Mouse (Mus musculus) hindbrain, embryonic 16.5 days (tissue): ENCODE results near the gene Ccpg1. TPM values are rescaled to one million over a fixed set of nuclear protein-coding genes. Genes with fewer than 3 reads are reported as not detected.

Experiments
- ATAC-seq: fragments of 200-750 bp; cut with Nextera tagmentation; 2 replicates; pipeline ENCODE4 v1.8.0; 2017; ENCODE audit warnings: moderate TSS enrichment, moderate library complexity
- H3K27ac ChIP-seq: fragments of 300-500 bp; sonication (generic); 2 replicates; pipeline ENCODE4 v1.5.1; 2014; ENCODE audit warnings: low read depth, mild to moderate bottlenecking, control low read depth, low read length, moderate library complexity
- H3K27me3 ChIP-seq: fragments of 300-500 bp; sonication (generic); replicated peaks from 2 replicates; pipeline ENCODE4 v1.6.1; 2014; ENCODE audit warnings: low read length; ENCODE audit not compliant: control insufficient read depth, insufficient read depth
- H3K36me3 ChIP-seq: fragments of 300-500 bp; sonication (generic); 2 replicates; pipeline ENCODE4 v1.6.1; 2014; ENCODE audit warnings: mild to moderate bottlenecking, low read length, moderate library complexity, mixed read lengths; ENCODE audit not compliant: control insufficient read depth, insufficient read depth
- H3K4me1 ChIP-seq: fragments of 300-500 bp; sonication (generic); 2 replicates; pipeline ENCODE4 v1.6.1; 2014; ENCODE audit warnings: low read depth, low read length; ENCODE audit not compliant: control insufficient read depth, insufficient read depth
- H3K4me2 ChIP-seq: fragments of 300-500 bp; sonication (generic); 2 replicates; pipeline ENCODE4 v1.6.1; 2014; ENCODE audit warnings: mild to moderate bottlenecking, low read length, control low read depth, moderate library complexity
- H3K4me3 ChIP-seq: fragments of 300-500 bp; sonication (generic); 2 replicates; pipeline ENCODE4 v1.5.1; 2014; ENCODE audit warnings: mild to moderate bottlenecking, low read length, control low read depth, moderate library complexity
- H3K9ac ChIP-seq: fragments of 300-500 bp; sonication (generic); 2 replicates; pipeline ENCODE4 v1.6.1; 2014; ENCODE audit warnings: low read depth, mild to moderate bottlenecking, control low read depth, low read length, moderate library complexity
- H3K9me3 ChIP-seq: fragments of 300-500 bp; sonication (generic); 2 replicates; pipeline ENCODE4 v1.6.1; 2014; ENCODE audit warnings: mild to moderate bottlenecking, low read length, moderate library complexity; ENCODE audit not compliant: control insufficient read depth
- WGBS: fragments of 180-500 bp; shearing (Covaris S2); extraction: QIAGEN DNeasy Blood & Tissue Kit; methylation state at CpG from one replicate; pipeline ENCODE4 v1.1.7; 2014; 5-methylcytosine and 5-hydroxymethylcytosine counted together
- polyA plus RNA-seq: library from polyadenylated mRNA; unstranded; fragments of >200 nt; fragmentation: Nextera tagmentation; extraction: Ambion mirVana; gene quantifications from 2 replicates; pipeline ENCODE4 v1.2.1, GENCODE M21; 2015

Gene Ccpg1
- polyA plus RNA-seq, 1 experiment from 2014 or later, result 49.6 TPM

DNA sequence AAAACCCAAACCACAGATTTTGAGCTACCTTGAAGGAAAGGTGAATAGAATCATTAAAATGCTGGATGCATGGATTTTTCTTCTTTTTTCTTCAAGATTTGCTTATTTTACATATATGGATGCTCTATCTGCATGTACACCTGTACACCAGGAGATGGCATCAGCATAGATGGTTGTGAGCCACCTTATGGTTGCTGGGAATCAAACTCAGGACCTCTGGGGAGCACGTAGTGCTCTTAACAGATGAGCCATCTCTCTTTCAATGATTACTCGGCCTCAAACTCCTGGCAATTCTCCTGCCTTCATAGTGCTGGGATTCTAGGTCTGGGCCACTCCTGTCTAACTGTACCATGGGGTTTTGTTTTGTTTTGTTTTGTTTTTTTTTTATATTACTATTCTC is 2.2 kb upstream of the Ccpg1 start:
- ATAC-seq, result no peak
- Histone ChIP-seq H3K4me3 (no peak overlapping the region), H3K27ac (no peak overlapping the region), H3K27me3 (no peaks in the 10 kb centered on the region), H3K36me3 (no peaks in the 10 kb centered on the region), H3K4me2 (no peak overlapping the region), H3K9ac (no peak overlapping the region), H3K9me3 (no peaks in the 10 kb centered on the region), H3K4me1 (peaks cover 17% of the 10 kb centered on the region)
- 69% methylated on average over 2 of the region's 2 CpGs for WGBS

DNA sequence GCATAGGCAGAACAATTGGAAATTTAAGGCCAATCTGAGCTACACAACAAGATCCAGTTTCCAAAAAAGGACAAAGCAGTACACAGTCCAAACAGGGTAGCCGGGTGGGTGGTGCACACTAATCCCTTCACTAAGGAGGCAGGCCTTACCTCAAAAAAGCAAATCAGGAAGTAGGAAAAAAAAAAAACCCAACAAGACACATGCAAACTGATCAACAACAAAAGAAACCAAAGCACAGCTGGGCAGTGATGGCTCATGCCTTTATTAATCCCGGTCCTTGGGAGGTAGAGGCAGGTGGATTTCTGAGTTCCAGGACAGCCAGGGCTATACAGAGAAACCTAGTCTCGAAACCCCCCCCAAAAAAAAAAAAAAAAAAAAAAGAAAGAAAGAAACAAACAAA is 2.5 kb downstream of the Ccpg1 start:
- Histone ChIP-seq H3K4me2 (no peak overlapping the region), H3K4me1 (peaks cover 17% of the 10 kb centered on the region), H3K9me3 (no peaks in the 10 kb centered on the region), H3K4me3 (no peak overlapping the region), H3K9ac (no peak overlapping the region), H3K27ac (no peak overlapping the region), H3K27me3 (no peaks in the 10 kb centered on the region), H3K36me3 (no peaks in the 10 kb centered on the region)
- ATAC-seq, result no peak
- 73% methylated on average over 3 of the region's 3 CpGs for WGBS

DNA sequence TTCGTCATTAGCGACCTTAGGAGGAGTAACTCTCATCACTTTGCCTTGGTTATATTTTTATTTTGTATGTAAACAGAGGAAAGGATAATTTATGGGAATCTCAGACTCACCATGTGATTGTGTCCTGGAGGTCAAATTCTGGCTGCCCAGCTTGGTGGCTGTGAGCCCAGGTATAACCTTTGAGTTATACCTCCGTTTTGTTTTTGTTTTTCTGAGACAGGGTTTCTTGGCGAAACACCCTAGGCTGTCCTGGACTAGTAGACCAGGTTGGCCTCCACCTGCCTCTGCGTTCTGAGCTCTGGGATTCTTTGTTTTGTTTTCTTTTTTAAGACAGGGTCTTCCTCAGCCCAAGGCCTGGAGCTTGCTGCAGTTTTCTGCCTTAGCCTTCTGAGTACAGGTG is 3.5 kb downstream of the Ccpg1 start:
- no peak overlapping the region for H3K9ac ChIP-seq
- ATAC-seq, result no peak
- no peak overlapping the region for H3K27ac ChIP-seq
- H3K36me3 ChIP-seq, result no peaks in the 10 kb centered on the region
- no peak overlapping the region for H3K4me3 ChIP-seq
- H3K4me2 ChIP-seq, result no peak overlapping the region
- no peaks in the 10 kb centered on the region for H3K27me3 ChIP-seq
- no peaks in the 10 kb centered on the region for H3K9me3 ChIP-seq
- peaks cover 17% of the 10 kb centered on the region for H3K4me1 ChIP-seq
- 85% methylated on average over 5 of the region's 5 CpGs for WGBS

DNA sequence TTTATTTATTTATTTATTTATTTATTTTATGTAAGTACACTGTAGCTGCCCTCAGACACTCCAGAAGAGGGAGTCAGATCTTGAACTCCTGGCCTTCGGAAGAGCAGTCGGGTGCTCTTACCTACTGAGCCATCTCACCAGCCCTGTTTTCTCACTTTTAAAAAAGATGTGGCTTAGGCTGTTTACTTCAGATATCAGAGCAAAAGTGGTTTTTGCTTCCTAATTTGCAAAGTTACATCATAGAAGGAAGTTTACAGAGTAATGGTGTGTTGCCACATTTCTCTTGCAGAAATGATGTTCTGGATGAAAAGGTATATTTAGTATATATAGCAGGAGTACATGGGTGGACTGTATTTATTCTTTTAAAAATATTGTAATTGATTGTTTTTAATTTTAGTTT is 6.2 kb downstream of the Ccpg1 start:
- Histone ChIP-seq H3K4me1 (peaks cover 5% of the 10 kb centered on the region), H3K4me2 (no peak overlapping the region), H3K27me3 (no peaks in the 10 kb centered on the region), H3K4me3 (no peak overlapping the region), H3K9ac (no peak overlapping the region), H3K36me3 (no peaks in the 10 kb centered on the region), H3K9me3 (no peaks in the 10 kb centered on the region), H3K27ac (no peak overlapping the region)
- ATAC-seq, result no peak
- 96% methylated on average over 2 of the region's 2 CpGs for WGBS

DNA sequence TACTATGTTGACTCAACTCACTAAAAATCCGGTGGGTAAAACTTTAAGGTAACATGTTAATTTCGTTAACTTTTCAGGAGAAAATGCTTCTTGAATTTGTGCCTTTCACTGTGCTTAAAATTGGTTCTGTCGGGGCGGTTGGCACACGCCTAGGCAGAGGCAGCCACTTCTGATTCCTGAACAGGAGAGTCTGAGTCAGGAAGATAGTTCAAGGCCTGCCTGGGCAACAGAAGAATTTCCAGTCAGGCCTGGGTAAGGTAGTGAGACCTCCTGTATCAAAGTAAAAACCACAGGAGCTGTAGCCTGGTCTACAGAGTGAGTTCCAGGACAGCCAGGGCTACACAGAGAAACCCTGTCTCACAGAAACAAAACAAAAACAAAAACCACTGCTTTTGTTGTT is 7.3 kb downstream of the Ccpg1 start:
- Histone ChIP-seq H3K4me2 (no peak overlapping the region), H3K4me1 (no peaks in the 10 kb centered on the region), H3K36me3 (no peaks in the 10 kb centered on the region), H3K27ac (no peak overlapping the region), H3K9ac (no peak overlapping the region), H3K27me3 (no peaks in the 10 kb centered on the region), H3K9me3 (no peaks in the 10 kb centered on the region), H3K4me3 (no peak overlapping the region)
- WGBS, result 91% methylated on average over 5 of the region's 5 CpGs
- ATAC-seq, result no peak

DNA sequence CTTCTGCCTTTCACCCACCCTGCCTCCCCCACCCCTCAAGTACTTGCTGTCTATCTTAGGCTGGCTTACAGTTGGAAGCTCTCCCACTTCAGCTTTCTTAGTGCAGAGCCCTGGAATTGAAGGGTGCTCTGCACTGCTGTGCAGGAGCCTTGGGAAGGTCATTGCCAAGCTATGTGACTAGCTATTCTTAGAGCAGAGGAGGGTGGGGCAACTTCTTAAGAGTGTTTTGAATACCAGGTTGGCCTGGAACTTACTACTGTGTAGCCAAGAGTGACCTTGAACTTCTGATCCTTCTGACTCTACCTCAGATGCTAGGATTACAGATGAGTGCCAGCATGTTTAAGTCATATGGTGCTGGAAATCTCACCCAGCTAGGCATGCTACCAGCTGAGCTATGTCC is 10.9 kb downstream of the Ccpg1 start:
- Histone ChIP-seq H3K27ac (no peak overlapping the region), H3K9ac (no peak overlapping the region), H3K4me1 (no peaks in the 10 kb centered on the region), H3K4me2 (no peak overlapping the region), H3K27me3 (no peaks in the 10 kb centered on the region), H3K36me3 (peaks cover 5% of the 10 kb centered on the region), H3K4me3 (no peak overlapping the region), H3K9me3 (no peaks in the 10 kb centered on the region)
- no peak for ATAC-seq

DNA sequence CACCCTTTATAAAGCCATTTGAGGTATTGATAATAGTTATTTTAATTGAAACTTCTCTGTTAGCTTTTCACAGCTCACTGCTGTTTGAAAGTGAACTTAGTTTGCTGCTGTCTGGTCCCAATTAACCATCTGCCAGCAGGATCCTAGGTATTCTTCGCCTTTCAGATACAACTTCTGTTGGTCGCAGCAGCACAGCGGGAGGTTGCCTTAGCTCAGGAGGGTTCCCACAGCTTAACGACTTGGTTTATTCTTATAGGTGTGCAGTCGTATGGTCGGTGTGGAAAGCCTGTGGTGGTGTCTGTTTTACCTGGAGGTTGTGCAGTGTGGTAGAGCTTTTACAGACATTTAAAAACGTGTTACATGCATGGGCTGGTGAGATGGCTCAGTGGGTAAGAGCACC is 11.6 kb downstream of the Ccpg1 start:
- Histone ChIP-seq H3K9me3 (no peaks in the 10 kb centered on the region), H3K27me3 (no peaks in the 10 kb centered on the region), H3K4me3 (no peak overlapping the region), H3K36me3 (peaks cover 7% of the 10 kb centered on the region), H3K4me1 (no peaks in the 10 kb centered on the region), H3K27ac (no peak overlapping the region), H3K4me2 (no peak overlapping the region), H3K9ac (no peak overlapping the region)
- 61% methylated on average over 7 of the region's 7 CpGs for WGBS
- no peak for ATAC-seq

DNA sequence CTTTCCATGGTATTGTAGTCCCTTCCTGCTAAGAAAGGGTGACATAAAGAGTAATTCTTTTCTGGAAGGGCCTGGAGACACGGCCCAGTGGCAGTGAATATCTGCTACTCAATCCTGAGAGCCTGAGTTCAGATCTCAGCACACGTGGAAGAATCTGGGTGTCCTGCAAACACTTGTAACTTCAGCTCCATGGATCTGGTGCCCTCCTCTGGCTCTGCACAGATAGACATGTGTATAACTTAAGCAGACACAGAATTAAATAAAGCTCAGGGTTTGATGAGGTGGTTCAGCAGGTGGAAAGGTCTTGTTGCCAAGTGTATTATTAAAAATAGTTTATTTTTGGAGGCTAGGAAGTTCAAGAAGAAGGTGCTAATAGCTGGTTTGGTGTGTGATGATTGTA is 15.3 kb downstream of the Ccpg1 start:
- no peak for ATAC-seq
- Histone ChIP-seq H3K4me3 (no peak overlapping the region), H3K27ac (no peak overlapping the region), H3K4me2 (no peak overlapping the region), H3K9ac (no peak overlapping the region), H3K27me3 (no peaks in the 10 kb centered on the region), H3K9me3 (no peaks in the 10 kb centered on the region), H3K36me3 (peaks cover 16% of the 10 kb centered on the region), H3K4me1 (no peaks in the 10 kb centered on the region)
- WGBS, result 74% methylated on average over 2 of the region's 2 CpGs

DNA sequence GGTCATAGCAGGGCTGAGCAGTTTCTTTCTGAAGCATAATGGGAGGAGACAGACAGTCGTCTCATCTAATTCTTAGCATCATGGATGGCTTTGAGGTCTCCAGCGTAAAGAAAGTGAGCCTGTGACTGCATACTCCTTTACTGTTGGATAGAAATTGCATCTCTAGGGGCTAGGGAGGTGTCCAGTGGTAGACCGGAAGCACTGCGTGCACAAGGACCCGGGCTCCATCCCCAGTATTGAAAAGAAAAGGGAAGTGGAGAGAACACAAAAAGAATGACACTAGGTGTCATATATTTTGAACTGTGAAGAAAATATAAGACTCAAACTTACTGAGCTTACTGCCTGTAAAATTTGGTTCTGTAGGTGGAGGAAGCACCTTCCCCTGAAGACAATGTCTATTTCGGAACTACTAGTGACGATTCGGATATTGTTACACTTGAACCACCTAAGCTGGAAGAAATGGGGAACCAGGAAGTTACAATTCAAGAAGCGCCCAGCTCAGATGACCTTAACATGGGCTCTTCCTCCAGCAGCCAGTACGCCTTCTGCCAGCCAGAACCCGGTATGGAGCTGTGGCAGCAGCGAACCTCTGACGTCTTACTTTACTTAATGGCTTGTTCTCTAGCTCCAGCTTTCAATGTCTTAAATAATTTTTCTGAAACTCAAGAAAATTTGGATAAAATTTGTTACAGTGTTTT is 16.2 kb downstream of the Ccpg1 start:
- no peaks in the 10 kb centered on the region for H3K4me1 ChIP-seq
- no peak overlapping the region for H3K4me3 ChIP-seq
- H3K4me2 ChIP-seq, result no peak overlapping the region
- H3K36me3 ChIP-seq, result peaks cover 22% of the 10 kb centered on the region
- no peaks in the 10 kb centered on the region for H3K27me3 ChIP-seq
- ATAC-seq, result no peak
- H3K9me3 ChIP-seq, result no peaks in the 10 kb centered on the region
- no peak overlapping the region for H3K9ac ChIP-seq
- no peak overlapping the region for H3K27ac ChIP-seq
- 90% methylated on average over 13 of the region's 13 CpGs for WGBS

DNA sequence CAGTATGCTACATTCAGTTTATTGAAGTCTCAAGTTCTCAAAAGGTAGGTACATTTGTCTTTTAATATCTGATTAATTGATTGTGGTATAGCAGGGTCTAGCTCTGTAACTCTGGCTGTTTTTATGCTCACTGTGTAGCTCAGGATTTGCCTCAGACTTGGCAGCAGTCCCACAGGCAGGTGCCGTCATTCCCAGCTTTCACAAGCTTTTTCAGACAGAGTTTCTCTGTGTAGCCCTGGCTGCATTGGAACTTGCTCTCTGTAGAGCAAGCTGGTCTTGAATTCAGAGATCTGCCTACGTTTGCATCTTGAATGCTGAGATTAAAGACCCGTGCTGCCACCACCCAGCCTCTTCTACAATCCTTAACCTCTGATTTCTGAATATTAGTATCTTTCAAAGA is 16.9 kb downstream of the Ccpg1 start:
- no peaks in the 10 kb centered on the region for H3K4me1 ChIP-seq
- WGBS, result 60% methylated on average over 3 of the region's 3 CpGs
- H3K27ac ChIP-seq, result no peak overlapping the region
- H3K4me3 ChIP-seq, result no peak overlapping the region
- H3K27me3 ChIP-seq, result no peaks in the 10 kb centered on the region
- no peak overlapping the region for H3K4me2 ChIP-seq
- no peaks in the 10 kb centered on the region for H3K9me3 ChIP-seq
- ATAC-seq, result no peak
- H3K36me3 ChIP-seq, result peaks cover 25% of the 10 kb centered on the region
- H3K9ac ChIP-seq, result no peak overlapping the region
